Mouse (Mus musculus) heart, embryonic 13.5 days (tissue): ENCODE results near the gene Uggt1. TPM values are rescaled to one million over a fixed set of nuclear protein-coding genes. Genes with fewer than 3 reads are reported as not detected.

ENCODE experiments used
- microRNA-seq: library from miRNA; unstranded; fragments of <30 nt; microRNA quantifications from one replicate; pipeline ENCODE4, GENCODE M21; 2016
- polyA plus RNA-seq: library from polyadenylated mRNA; unstranded; fragments of >200 nt; fragmentation: Nextera tagmentation; extraction: Ambion mirVana; gene quantifications from 2 replicates; pipeline ENCODE4 v1.2.1, GENCODE M21; 2015

The Uggt1 gene
- polyA plus RNA-seq, 1 experiment from 2014 or later: 32.7 TPM

Small RNA genes within 50 kb of the gene (microRNA-seq; reads per million reads assigned to microRNA genes)
- gene Mir6897: 2.2 reads per million, percentile 5 among the genes with 10 or more reads in this experiment

Other genes with a start within 250 kb of the Uggt1 start
- 4.2 and 4.4 TPM in 2 replicates for gene Hs6st1, start 176.3 kb downstream of the Uggt1 start, polyA plus RNA-seq
- gene Neurl3, start 30.0 kb upstream of the Uggt1 start, polyA plus RNA-seq: 3.7 and 4.7 TPM in 2 replicates
- 12.7 and 13.4 TPM in 2 replicates for gene Arid5a, start 63.0 kb upstream of the Uggt1 start, polyA plus RNA-seq
- 39.0 and 39.5 TPM in 2 replicates for gene Kansl3, start 124.5 kb upstream of the Uggt1 start, polyA plus RNA-seq
- 0.78 and 0.89 TPM in 2 replicates for gene Fer1l5, start 127.6 kb upstream of the Uggt1 start, polyA plus RNA-seq
- gene Lman2l, start 200.6 kb upstream of the Uggt1 start, polyA plus RNA-seq: 44.2 and 49.5 TPM in 2 replicates
- gene Cnnm4, start 226.9 kb upstream of the Uggt1 start, polyA plus RNA-seq: 6.3 and 6.7 TPM in 2 replicates